Mouse (Mus musculus) lung, adult 2 months (tissue): ENCODE results near the gene Polr3h.

ENCODE experiments used
- CTCF ChIP-seq: fragments of 200-500 bp; IDR thresholded peaks from 2 replicates; pipeline ENCODE4 v1.5.1; 2011; ENCODE audit warnings: mild to moderate bottlenecking, low read length, control low read depth; ENCODE audit not compliant: insufficient read depth
- POLR2A ChIP-seq: fragments of 200-500 bp; IDR thresholded peaks from 2 replicates; pipeline ENCODE4 v1.6.1; 2011; ENCODE audit warnings: low read depth, mild to moderate bottlenecking, control low read depth, low read length, borderline replicate concordance; ENCODE audit errors: extremely low read depth

- TF ChIP-seq CTCF, result no peak
- TF ChIP-seq POLR2A, result no peak
These were observed 14.2 kb upstream of the Polr3h start for GRCm38 (mm10) chr15:81940219-81940618.
